Mouse (Mus musculus): Measurements from ENCODE around the gene Kcna3. TPM values are rescaled to one million over a fixed set of nuclear protein-coding genes. Genes with fewer than 3 reads are reported as not detected.

The Kcna3 gene
- polyA plus RNA-seq, 1 experiment from 2014 or later = 4.7 TPM

GRCm38 (mm10) chr3:107018286-107018685, 17.7 kb upstream of the Kcna3 start:
- WGBS = 64% methylated on average over 2 of the region's 2 CpGs
- ATAC-seq (ENCODE audit: low FRiP score) (no peak), DNase-seq (ENCODE audit: low spot score) (no peak)
- Histone ChIP-seq H3K9me3 (ENCODE audit: control insufficient read depth, low read length) (no peaks in the 10 kb centered on the region), H3K27me3 (ENCODE audit: control insufficient read depth, insufficient read depth, low read length) (no peaks in the 10 kb centered on the region), H3K4me2 (replicated peaks; ENCODE audit: low read depth, low read length) (no peak overlapping the region), H3K4me1 (replicated peaks; ENCODE audit: control insufficient read depth, insufficient read depth, low read length) (no peaks in the 10 kb centered on the region), H3K27ac (ENCODE audit: low read depth, low read length) (no peak overlapping the region), H3K9ac (ENCODE audit: low read depth, low read length) (no peak overlapping the region), H3K4me3 (ENCODE audit: low read depth, low read length) (no peak overlapping the region), H3K36me3 (ENCODE audit: control insufficient read depth, insufficient read depth, low read length) (no peaks in the 10 kb centered on the region)

- Histone ChIP-seq H3K27me3 (ENCODE audit: control insufficient read depth, insufficient read depth, low read length) (no peaks in the 10 kb centered on the region), H3K9ac (ENCODE audit: low read depth, low read length) (no peak overlapping the region), H3K36me3 (ENCODE audit: control insufficient read depth, insufficient read depth, low read length) (no peaks in the 10 kb centered on the region), H3K4me1 (replicated peaks; ENCODE audit: control insufficient read depth, insufficient read depth, low read length) (no peaks in the 10 kb centered on the region), H3K4me2 (replicated peaks; ENCODE audit: low read depth, low read length) (no peak overlapping the region), H3K27ac (ENCODE audit: low read depth, low read length) (no peak overlapping the region), H3K9me3 (ENCODE audit: control insufficient read depth, low read length) (no peaks in the 10 kb centered on the region), H3K4me3 (ENCODE audit: low read depth, low read length) (no peak overlapping the region)
- DNase-seq (ENCODE audit: low spot score) = no peak
- ATAC-seq (ENCODE audit: low FRiP score) = no peak
- WGBS = 85% methylated on average over 4 of the region's 4 CpGs
These were observed 4.4 kb upstream of the Kcna3 start for GRCm38 (mm10) chr3:107031547-107031946.

GRCm38 (mm10) chr3:107034776-107035175, 1.2 kb upstream of the Kcna3 start:
- ATAC-seq (ENCODE audit: low FRiP score) = no peak
- Histone ChIP-seq H3K4me2 (replicated peaks; ENCODE audit: low read depth, low read length) (peak overlapping the region; percentile 92; the same call in 1 of the 2 replicates), H3K9ac (ENCODE audit: low read depth, low read length) (no peak overlapping the region), H3K4me3 (ENCODE audit: low read depth, low read length) (no peak overlapping the region), H3K27ac (ENCODE audit: low read depth, low read length) (no peak overlapping the region), H3K27me3 (ENCODE audit: control insufficient read depth, insufficient read depth, low read length) (peaks cover 3% of the 10 kb centered on the region; the same call in 1 of the 2 replicates), H3K36me3 (ENCODE audit: control insufficient read depth, insufficient read depth, low read length) (no peaks in the 10 kb centered on the region), H3K9me3 (ENCODE audit: control insufficient read depth, low read length) (no peaks in the 10 kb centered on the region), H3K4me1 (replicated peaks; ENCODE audit: control insufficient read depth, insufficient read depth, low read length) (peaks cover 3% of the 10 kb centered on the region; the same call in 1 of the 2 replicates)
- WGBS = 68% methylated on average over 2 of the region's 2 CpGs
- DNase-seq (ENCODE audit: low spot score) = no peak

DNA sequence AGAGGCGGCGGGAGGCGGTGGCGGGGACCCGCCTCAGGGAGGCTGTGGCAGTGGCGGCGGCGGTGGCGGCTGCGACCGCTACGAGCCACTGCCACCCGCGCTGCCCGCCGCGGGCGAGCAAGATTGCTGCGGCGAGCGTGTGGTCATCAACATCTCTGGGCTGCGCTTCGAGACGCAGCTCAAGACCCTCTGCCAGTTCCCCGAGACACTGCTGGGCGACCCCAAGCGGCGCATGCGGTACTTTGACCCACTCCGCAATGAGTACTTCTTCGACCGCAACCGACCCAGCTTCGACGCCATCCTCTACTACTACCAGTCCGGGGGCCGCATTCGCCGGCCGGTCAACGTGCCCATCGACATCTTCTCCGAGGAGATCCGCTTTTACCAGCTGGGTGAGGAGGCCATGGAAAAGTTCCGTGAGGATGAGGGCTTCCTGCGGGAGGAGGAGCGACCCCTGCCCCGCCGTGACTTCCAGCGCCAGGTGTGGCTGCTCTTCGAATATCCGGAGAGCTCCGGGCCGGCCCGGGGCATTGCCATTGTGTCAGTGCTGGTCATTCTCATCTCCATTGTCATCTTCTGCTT, 580 bp downstream of the Kcna3 start:
- Histone ChIP-seq H3K4me1 (replicated peaks; ENCODE audit: control insufficient read depth, insufficient read depth, low read length) (peaks cover 3% of the 10 kb centered on the region; the same call in 1 of the 2 replicates), H3K4me3 (ENCODE audit: low read depth, low read length) (peak overlapping the region; percentile 77), H3K4me2 (replicated peaks; ENCODE audit: low read depth, low read length) (peak overlapping the region; percentile 92), H3K9ac (ENCODE audit: low read depth, low read length) (peak overlapping the region; percentile 80), H3K27me3 (ENCODE audit: control insufficient read depth, insufficient read depth, low read length) (peaks cover 3% of the 10 kb centered on the region; the same call in 1 of the 2 replicates), H3K9me3 (ENCODE audit: control insufficient read depth, low read length) (no peaks in the 10 kb centered on the region), H3K36me3 (ENCODE audit: control insufficient read depth, insufficient read depth, low read length) (no peaks in the 10 kb centered on the region), H3K27ac (ENCODE audit: low read depth, low read length) (peak overlapping the region; percentile 31)
- WGBS = under 1% methylated on average over 55 of the region's 55 CpGs
- DNase-seq (ENCODE audit: low spot score) (no peak), ATAC-seq (ENCODE audit: low FRiP score) (peak; percentile 69)

DNA sequence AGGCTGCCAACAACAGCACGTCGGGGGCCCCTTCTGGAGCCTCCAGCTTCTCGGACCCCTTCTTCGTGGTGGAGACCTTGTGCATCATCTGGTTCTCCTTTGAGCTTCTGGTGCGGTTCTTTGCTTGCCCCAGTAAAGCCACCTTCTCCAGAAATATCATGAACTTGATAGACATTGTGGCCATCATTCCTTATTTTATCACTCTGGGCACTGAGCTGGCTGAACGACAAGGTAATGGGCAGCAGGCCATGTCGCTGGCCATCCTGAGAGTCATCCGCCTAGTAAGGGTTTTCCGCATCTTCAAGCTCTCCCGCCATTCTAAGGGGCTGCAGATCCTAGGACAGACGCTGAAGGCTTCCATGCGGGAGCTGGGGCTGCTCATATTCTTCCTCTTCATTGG, 1.1 kb downstream of the Kcna3 start:
- peaks cover 3% of the 10 kb centered on the region; the same call in 1 of the 2 replicates for H3K27me3 ChIP-seq (ENCODE audit: control insufficient read depth, insufficient read depth, low read length)
- H3K4me3 ChIP-seq (ENCODE audit: low read depth, low read length) = peak overlapping the region; percentile 77
- WGBS = 53% methylated on average over 12 of the region's 12 CpGs
- H3K4me2 ChIP-seq (replicated peaks; ENCODE audit: low read depth, low read length) = peak overlapping the region; percentile 92
- H3K9me3 ChIP-seq (ENCODE audit: control insufficient read depth, low read length) = no peaks in the 10 kb centered on the region
- no peak overlapping the region; the same call in 1 of the 2 replicates for H3K9ac ChIP-seq (ENCODE audit: low read depth, low read length)
- H3K27ac ChIP-seq (ENCODE audit: low read depth, low read length) = no peak overlapping the region
- no peak for ATAC-seq (ENCODE audit: low FRiP score)
- peaks cover 3% of the 10 kb centered on the region; the same call in 1 of the 2 replicates for H3K4me1 ChIP-seq (replicated peaks; ENCODE audit: control insufficient read depth, insufficient read depth, low read length)
- no peaks in the 10 kb centered on the region for H3K36me3 ChIP-seq (ENCODE audit: control insufficient read depth, insufficient read depth, low read length)
- no peak for DNase-seq (ENCODE audit: low spot score)

GRCm38 (mm10) chr3:107037536-107038155, 1.7 kb downstream of the Kcna3 start:
- Histone ChIP-seq H3K36me3 (ENCODE audit: control insufficient read depth, insufficient read depth, low read length) (no peaks in the 10 kb centered on the region), H3K27ac (ENCODE audit: low read depth, low read length) (no peak overlapping the region), H3K9ac (ENCODE audit: low read depth, low read length) (no peak overlapping the region), H3K4me1 (replicated peaks; ENCODE audit: control insufficient read depth, insufficient read depth, low read length) (peaks cover 3% of the 10 kb centered on the region; the same call in 1 of the 2 replicates), H3K27me3 (ENCODE audit: control insufficient read depth, insufficient read depth, low read length) (peaks cover 3% of the 10 kb centered on the region; the same call in 1 of the 2 replicates), H3K4me3 (ENCODE audit: low read depth, low read length) (peak overlapping the region; percentile 77), H3K4me2 (replicated peaks; ENCODE audit: low read depth, low read length) (peak overlapping the region; percentile 92), H3K9me3 (ENCODE audit: control insufficient read depth, low read length) (no peaks in the 10 kb centered on the region)
- DNase-seq (ENCODE audit: low spot score) (no peak), ATAC-seq (ENCODE audit: low FRiP score) (no peak)
- 77% methylated on average over 16 of the region's 16 CpGs for WGBS

- Histone ChIP-seq H3K4me2 (replicated peaks; ENCODE audit: low read depth, low read length) (peak overlapping the region; percentile 92; the same call in 1 of the 2 replicates), H3K36me3 (ENCODE audit: control insufficient read depth, insufficient read depth, low read length) (no peaks in the 10 kb centered on the region), H3K4me1 (replicated peaks; ENCODE audit: control insufficient read depth, insufficient read depth, low read length) (peaks cover 3% of the 10 kb centered on the region; the same call in 1 of the 2 replicates), H3K27me3 (ENCODE audit: control insufficient read depth, insufficient read depth, low read length) (peaks cover 3% of the 10 kb centered on the region; the same call in 1 of the 2 replicates), H3K27ac (ENCODE audit: low read depth, low read length) (no peak overlapping the region), H3K4me3 (ENCODE audit: low read depth, low read length) (no peak overlapping the region), H3K9ac (ENCODE audit: low read depth, low read length) (no peak overlapping the region), H3K9me3 (ENCODE audit: control insufficient read depth, low read length) (no peaks in the 10 kb centered on the region)
- ATAC-seq (ENCODE audit: low FRiP score) (no peak), DNase-seq (ENCODE audit: low spot score) (no peak)
- WGBS = 92% methylated on average over 6 of the region's 6 CpGs
These were observed 2.2 kb downstream of the Kcna3 start for GRCm38 (mm10) chr3:107038156-107038536.

DNA sequence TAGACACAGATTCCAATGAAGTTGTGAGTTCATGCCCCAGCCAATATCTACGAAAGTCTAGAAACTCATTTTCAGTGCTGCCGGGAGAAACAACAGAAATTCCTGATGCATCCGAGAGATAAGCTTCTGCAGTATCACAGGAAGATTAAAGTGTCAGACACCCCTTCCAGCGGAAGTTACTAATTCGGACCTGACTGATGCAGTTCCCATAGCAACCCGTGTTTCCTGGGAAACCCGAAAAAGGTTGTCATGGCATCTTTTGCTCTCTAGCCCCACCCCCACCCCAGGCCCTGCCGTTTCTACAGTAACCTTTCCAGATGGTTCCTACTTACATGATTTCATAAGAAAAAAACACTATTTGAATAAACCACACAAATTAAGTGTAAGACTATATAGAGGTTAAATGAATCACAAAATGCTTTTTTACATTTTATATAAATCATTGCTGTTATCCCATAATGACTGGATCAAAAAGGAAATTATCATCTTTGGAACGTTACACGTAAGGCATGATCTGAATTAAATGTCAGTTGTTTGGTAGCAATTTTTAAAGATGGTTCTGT, 2.8 kb downstream of the Kcna3 start:
- Histone ChIP-seq H3K9ac (ENCODE audit: low read depth, low read length) (no peak overlapping the region), H3K36me3 (ENCODE audit: control insufficient read depth, insufficient read depth, low read length) (no peaks in the 10 kb centered on the region), H3K4me2 (replicated peaks; ENCODE audit: low read depth, low read length) (peak overlapping the region; percentile 25; the same call in 1 of the 2 replicates), H3K4me1 (replicated peaks; ENCODE audit: control insufficient read depth, insufficient read depth, low read length) (peaks cover 3% of the 10 kb centered on the region; the same call in 1 of the 2 replicates), H3K27ac (ENCODE audit: low read depth, low read length) (no peak overlapping the region), H3K9me3 (ENCODE audit: control insufficient read depth, low read length) (no peaks in the 10 kb centered on the region), H3K4me3 (ENCODE audit: low read depth, low read length) (no peak overlapping the region), H3K27me3 (ENCODE audit: control insufficient read depth, insufficient read depth, low read length) (peaks cover 3% of the 10 kb centered on the region; the same call in 1 of the 2 replicates)
- DNase-seq (ENCODE audit: low spot score) (peak; percentile 78), ATAC-seq (ENCODE audit: low FRiP score) (no peak)
- WGBS = 43% methylated on average over 10 of the region's 10 CpGs

Measured in hindbrain, embryonic 11.5 days (tissue).